Mouse (Mus musculus): ENCODE measurements around the gene 9530003J23Rik. TPM values are rescaled to one million over a fixed set of nuclear protein-coding genes. Genes with fewer than 3 reads are reported as not detected.

Gene 9530003J23Rik
- total RNA-seq, 2 experiments from 2014 or later, result not detected

- no peak for DNase-seq (ENCODE audit: low spot score in 2 of 2)
These were observed 53.0 kb downstream of the 9530003J23Rik start for GRCm38 (mm10) chr10:117185399-117186089.

Other genes starting within 250 kb of the 9530003J23Rik start
- gene Lrrc10, start 193.4 kb downstream of the 9530003J23Rik start, total RNA-seq (2021), result not detected
- 100 to 1,000 TPM; 174 to 178 TPM for gene Cct2, start 174.9 kb downstream of the 9530003J23Rik start, total RNA-seq (2021)
- 10 to 100 TPM; 38.3 to 43.6 TPM for gene Frs2, start 90.2 kb downstream of the 9530003J23Rik start, total RNA-seq (2021)
- gene Yeats4, start 14.2 kb downstream of the 9530003J23Rik start, total RNA-seq (2021), result 10 to 100 TPM; 41.7 to 44.2 TPM
- 10 to 100 TPM; 14.0 to 18.7 TPM for gene Lyz2, start 43.6 kb upstream of the 9530003J23Rik start, total RNA-seq (2021)
- 1 to 10 TPM; 1.6 to 2.6 TPM for gene Lyz1, start 54.2 kb upstream of the 9530003J23Rik start, total RNA-seq (2021)
- 100 to 1,000 TPM; 114 to 124 TPM for gene Cpsf6, start 141.3 kb upstream of the 9530003J23Rik start, total RNA-seq (2021)